9 mouse cellular contexts compared by ENCODE assay signal in genomic region chr5:117147187-117148095, GRCm38 (mm10). TPM values are rescaled to one million over a fixed set of nuclear protein-coding genes. Genes with fewer than 3 reads are reported as not detected.
DNase-seq lines count a peak whose midpoint lies in the region; ATAC-seq lines count a peak whose summit lies in the region.
"Had no signal": no experiment of that assay in that cellular context is flagged by ENCODE, and none has a peak within 500 bp of the region (broad histone marks: within the 10 kb centered on the region; RNA-seq: fewer than 3 reads in every experiment).

No protein-coding gene starts in this region.

- 0 out of 2 replicates have a peak, but pooled peaks have one; percentile 24 for ATAC-seq in monocyte, adult 5-6 weeks (replicated peaks; ENCODE audit: insufficient number of reproducible peaks, low FRiP score, low TSS enrichment, poor library complexity, severe bottlenecking)

- DNase-seq in frontal cortex, postnatal 36 days (ENCODE audit: low spot score in 2 of 2), result peak; percentile 44 to 77
- DNase-seq in frontal cortex, postnatal 25 days (ENCODE audit: low spot score in 2 of 2), result no peak
- peak; percentile 36 to 41 for DNase-seq in left cerebral cortex, adult 18-20 months (ENCODE audit: low spot score in 2 of 2)
- DNase-seq in left cerebral cortex, postnatal 4 days, result no peak
- DNase-seq in ZHBTc4 (ENCODE audit: low read depth, low spot score), result peak; percentile 68
- DNase-seq in neural tube, embryonic 10.5 days (ENCODE audit: extremely low spot score, low spot score), result no peak
- DNase-seq in ovary, postnatal 10 days (ENCODE audit: low spot score), result no peak
- DNase-seq: cerebellum, postnatal 25 days had no signal

- intact Hi-C loops in left cerebral cortex, postnatal 4 days (cut with DNase I), result no loop called here

RNA-seq across cellular contexts. Expression of gene Taok3, which starts 27.5 kb away (rescaled TPM):
- total RNA-seq in left cerebral cortex, adult 18-20 months (2021), result 10 to 100 TPM; 53.8 to 54.3 TPM
- total RNA-seq in left cerebral cortex, postnatal 4 days (2021), result 10 to 100 TPM; 80.6 to 85.3 TPM
- total RNA-seq in monocyte, adult 5-6 weeks (2017), result 81.6 to 108 TPM (median 90.0 TPM) in 3 replicates

RNA-seq across cellular contexts. Expression of gene Suds3, which starts 31.5 kb away (rescaled TPM):
- total RNA-seq in left cerebral cortex, adult 18-20 months (2021), result 100 to 1,000 TPM; 141 to 142 TPM
- 10 to 100 TPM; 81.4 to 81.6 TPM for total RNA-seq in left cerebral cortex, postnatal 4 days (2021)
- 88.9 to 99.4 TPM (median 95.5 TPM) in 3 replicates for total RNA-seq in monocyte, adult 5-6 weeks (2017)

Comparison
In these comparisons a context has a peak if more than half of its experiments do, and no peak if none do; other contexts are left out.
1. DNase-seq: peak in frontal cortex, postnatal 36 days (2 of 2), left cerebral cortex, adult 18-20 months (2 of 2) and ZHBTc4 (single experiment); none in frontal cortex, postnatal 25 days (0 of 2), left cerebral cortex, postnatal 4 days (single experiment), neural tube, embryonic 10.5 days (single experiment) and ovary, postnatal 10 days (single experiment).